Mouse (Mus musculus): ENCODE measurements at regions not wholly inside any gene's neighbourhood (a gene's known extent, or its start where the extent isn't known, plus 50 kb on each side); places are given as distances from the start of the nearest gene placed in this dataset.
A peak's percentile ranks its signal among the peaks of the same experiment; 100 is the strongest.

- DNase-seq (ENCODE audit: extremely low spot score, low read depth, low spot score) = no peak
Measured at GRCm38 (mm10) chr16:30769007-30769442, 169.5 kb downstream of the Fam43a start.

- no peak for DNase-seq (ENCODE audit: extremely low spot score, low read depth, low spot score)
Measured at GRCm38 (mm10) chr16:30769467-30769866, 169.9 kb downstream of the Fam43a start.

DNA sequence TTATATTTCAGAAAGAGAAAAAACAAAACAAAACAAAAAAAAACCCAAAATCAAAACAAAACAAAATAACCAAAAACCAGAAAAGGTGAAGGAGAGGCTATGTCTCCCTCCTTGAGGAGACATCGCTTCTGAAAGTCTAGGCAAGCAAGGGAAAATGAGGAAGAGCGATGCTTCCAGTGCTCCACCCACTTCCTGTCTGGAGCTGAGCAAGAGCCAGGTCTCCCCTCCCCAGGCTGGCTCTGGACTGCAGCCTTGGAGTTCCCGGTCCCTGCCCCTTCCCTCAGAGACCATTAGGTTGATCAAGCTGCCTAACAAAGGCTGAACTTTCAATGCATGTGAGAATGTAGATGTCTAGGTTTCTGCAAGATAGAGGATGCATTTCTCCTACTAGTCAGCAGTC lies 173.3 kb downstream of the Fam43a start:
- no peak for DNase-seq (ENCODE audit: extremely low spot score, low read depth, low spot score)

- DNase-seq (ENCODE audit: extremely low spot score, low read depth, low spot score) = peak; percentile 89
Measured at GRCm38 (mm10) chr16:30774951-30775661, 175.6 kb downstream of the Fam43a start.

DNA sequence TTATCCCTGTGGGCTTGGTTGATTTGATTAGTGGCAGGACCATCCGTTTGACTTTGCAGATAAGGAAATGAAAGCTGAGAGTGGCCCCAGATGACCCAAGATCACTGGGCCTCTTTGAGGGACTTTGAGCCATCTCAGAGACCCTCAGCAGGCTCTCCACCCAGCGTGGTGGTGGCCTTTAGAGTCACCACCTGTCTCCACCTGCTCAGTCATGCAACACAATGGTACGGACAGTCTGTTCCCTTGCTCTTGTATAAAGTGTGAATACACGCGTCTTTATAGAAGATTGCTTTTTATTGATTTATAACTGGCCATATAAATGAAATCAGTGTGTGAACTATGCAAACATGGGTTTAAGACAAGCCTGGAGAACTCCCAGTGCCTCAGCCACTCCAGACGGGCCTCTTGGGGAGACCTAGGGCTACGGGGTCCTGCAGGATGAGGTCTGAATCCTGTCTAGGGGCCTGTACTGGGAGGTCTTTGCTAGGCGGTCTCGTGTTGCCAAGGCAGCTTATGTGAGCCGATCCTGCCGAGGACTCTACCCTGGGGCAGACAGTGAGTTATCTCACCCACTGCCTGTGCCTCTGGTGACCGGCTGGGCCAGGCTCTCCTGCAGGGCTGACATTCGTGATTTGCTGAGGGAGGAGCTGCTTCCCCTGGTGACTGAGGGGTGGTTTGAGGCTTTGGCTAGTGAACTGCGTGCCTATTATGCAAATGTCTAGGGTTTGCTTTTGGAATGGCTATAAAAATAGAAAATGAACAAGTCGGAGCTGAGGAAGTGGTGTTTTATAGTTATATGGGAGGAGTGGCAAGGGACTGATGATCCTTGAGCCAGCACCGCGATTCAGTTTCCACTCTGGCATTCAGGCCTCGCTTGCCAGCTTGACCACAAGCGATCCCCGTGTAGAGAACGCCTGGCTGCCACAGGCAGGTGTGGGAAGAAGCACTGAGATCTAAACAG lies 176.5 kb downstream of the Fam43a start:
- DNase-seq (ENCODE audit: extremely low spot score, low read depth, low spot score) = no peak

- no peak for DNase-seq (ENCODE audit: extremely low spot score, low read depth, low spot score)
Measured at GRCm38 (mm10) chr16:30777416-30777815, 177.9 kb downstream of the Fam43a start.

GRCm38 (mm10) chr16:30778078-30778477 lies 178.6 kb downstream of the Fam43a start:
- DNase-seq (ENCODE audit: extremely low spot score, low read depth, low spot score) = no peak

GRCm38 (mm10) chr16:30778945-30779344 lies 179.4 kb downstream of the Fam43a start:
- DNase-seq (ENCODE audit: extremely low spot score, low read depth, low spot score) = no peak

DNA sequence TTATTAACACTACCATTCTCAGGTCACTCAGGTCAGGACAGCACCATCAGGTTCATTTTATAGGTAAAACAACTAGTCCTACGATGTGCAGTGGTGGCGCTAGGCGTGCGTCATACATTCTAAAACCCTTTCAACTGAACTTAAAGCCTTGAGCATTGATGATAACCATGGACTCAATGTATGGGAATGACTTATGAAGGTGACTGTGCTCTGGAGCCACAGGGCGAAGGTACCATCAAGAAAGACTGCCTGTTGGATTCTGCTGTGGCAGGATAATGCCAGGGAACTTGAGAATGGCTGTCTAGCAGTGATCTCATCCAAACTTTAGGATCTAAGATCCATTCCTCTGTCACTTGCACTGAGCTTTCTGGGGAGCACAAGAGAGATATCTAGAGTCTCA lies 184.7 kb downstream of the Fam43a start:
- DNase-seq (ENCODE audit: extremely low spot score, low read depth, low spot score) = no peak

GRCm38 (mm10) chr16:30784949-30785348 lies 185.4 kb downstream of the Fam43a start:
- no peak for DNase-seq (ENCODE audit: extremely low spot score, low read depth, low spot score)

DNA sequence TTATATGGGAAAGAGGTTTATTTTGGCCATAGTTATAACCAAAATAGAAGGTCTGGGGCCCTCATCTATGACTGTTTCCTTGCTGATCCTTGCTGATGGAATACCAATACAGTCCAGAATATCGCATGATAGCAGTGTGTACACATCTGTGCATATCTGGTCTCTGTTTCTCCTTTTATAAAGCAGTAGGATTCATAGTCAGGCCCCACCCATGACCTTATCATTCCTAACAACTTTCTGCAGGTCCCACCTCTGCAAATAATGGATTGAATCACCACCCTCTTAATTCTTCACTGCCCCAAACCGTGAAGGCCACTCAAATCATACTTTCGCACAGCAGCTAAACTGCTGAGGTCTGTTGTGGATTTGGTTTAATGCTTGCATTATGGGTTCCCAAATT lies 186.5 kb downstream of the Fam43a start:
- no peak for DNase-seq (ENCODE audit: extremely low spot score, low read depth, low spot score)

DNA sequence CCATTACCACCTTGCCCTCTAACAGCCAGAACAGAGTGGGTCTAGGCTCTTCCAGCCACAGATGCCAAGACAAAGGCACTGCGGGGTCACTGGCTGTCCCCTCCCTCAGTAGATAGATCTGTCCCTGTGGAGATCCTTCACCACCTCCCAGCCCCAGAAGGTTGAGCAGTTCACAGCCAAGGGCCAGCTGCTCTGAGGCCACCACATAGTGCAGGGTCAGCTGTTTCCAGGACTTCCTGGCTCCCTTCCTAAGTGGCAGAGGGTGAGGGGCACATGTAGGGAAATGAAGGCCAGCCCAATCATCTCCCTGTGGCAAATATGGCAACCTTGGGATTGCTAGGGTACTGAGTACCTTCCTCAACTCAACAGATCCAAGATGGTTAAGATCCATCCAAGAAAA lies 187.8 kb downstream of the Fam43a start:
- no peak for DNase-seq (ENCODE audit: extremely low spot score, low read depth, low spot score)

GRCm38 (mm10) chr16:30788321-30788781 lies 188.8 kb downstream of the Fam43a start:
- no peak for DNase-seq (ENCODE audit: extremely low spot score, low read depth, low spot score)

DNA sequence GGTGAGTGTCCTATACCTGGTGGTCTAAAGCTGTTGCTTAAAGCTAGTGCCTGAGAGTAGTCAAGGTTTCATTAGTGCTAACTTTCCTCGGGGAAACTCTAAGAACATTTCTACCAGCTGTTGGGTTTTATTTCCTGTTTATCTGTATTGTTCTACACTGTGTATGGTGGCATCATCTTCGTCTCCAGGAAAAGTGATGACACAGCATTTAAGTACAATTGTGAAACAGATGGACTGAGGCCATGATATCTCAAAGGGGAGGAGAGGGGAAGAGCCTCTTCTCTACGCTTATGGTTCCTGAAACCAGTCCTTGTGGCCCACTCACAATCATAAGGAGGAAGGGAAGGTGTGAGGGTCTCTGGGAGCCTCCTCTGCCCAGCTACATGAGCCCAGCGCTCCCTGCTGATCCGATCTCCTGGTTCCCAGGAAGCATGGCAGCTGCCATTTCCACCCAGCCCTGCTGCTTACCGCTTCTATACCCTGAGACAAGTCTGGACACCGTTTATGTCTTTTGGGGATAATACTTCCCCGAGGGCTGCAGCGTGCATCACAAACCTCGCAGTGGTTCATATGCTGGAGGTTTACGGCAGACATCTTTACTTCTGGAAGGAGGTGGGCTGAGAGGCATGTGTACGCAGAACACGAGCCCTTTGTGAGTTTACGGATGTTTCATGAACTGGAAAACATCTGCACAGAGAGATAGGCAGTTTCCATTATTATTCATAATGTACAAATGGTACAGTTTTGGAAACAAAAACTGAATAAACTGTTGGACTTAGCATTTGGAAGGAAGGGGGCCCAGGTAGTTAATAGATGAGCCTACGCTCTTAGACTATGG lies 189.6 kb downstream of the Fam43a start:
- no peak for DNase-seq (ENCODE audit: extremely low spot score, low read depth, low spot score)

DNA sequence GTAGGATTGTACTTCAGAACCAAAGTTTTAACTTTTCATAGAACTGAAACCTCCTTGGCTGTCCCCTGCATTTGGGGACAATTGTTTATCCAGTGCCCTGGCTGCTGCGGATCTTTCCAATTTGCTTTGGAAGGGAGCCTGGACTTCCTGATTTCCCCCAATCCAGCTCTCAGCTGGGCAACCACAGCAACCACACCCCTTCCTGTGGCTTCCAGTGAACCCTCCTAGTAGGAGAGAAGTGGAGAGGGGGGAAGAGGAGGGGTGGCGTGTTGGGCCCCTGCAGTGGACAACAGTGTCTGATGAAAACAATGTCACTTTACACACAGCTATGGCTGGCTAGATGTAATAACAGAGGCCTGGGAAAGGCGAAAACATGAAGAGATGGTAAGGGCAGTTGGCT lies 190.5 kb downstream of the Fam43a start:
- DNase-seq (ENCODE audit: extremely low spot score, low read depth, low spot score) = no peak

GRCm38 (mm10) chr16:30790551-30791001 lies 191.1 kb downstream of the Fam43a start:
- DNase-seq (ENCODE audit: extremely low spot score, low read depth, low spot score) = no peak

DNA sequence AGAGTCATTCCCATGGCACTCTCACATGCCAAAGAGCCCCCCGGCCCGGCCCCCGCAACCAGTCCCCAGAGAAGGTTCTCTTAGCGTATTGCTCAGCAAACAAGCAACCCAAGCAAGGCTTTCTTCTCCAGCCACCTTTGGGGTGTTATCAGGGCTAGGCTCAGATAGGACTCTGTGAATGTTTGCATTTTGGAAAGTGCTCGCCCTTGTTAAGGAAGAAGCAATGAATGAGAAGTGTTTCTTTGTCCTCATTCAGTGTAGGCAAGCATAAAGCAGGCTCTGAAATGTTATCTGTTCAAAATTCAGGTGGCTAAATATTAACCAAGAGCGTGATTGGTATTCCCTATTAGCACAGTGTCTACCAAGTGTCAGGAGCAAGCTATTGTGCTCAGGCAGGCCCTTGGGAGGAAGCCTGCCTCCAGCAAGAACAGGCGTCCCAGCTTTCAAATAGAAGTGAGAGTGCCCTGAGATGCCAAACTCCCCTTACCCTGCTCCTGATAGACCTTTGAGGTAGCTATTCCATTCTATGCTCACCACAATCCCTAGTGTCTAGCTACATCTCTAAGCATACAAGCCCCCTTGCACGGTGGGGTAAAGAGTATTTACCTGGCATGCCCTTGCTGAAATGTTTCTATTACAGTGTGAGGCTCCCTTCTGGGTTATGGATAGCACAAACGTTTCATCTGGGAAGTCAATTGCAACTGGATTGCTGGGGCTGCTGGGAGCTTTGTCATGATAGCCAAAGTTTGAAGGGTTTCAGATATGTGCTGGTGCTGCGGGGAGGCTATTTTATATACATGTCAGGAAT lies 191.7 kb downstream of the Fam43a start:
- no peak for DNase-seq (ENCODE audit: extremely low spot score, low read depth, low spot score)

GRCm38 (mm10) chr16:30792738-30793377 lies 193.3 kb downstream of the Fam43a start:
- DNase-seq (ENCODE audit: extremely low spot score, low read depth, low spot score) = no peak

DNA sequence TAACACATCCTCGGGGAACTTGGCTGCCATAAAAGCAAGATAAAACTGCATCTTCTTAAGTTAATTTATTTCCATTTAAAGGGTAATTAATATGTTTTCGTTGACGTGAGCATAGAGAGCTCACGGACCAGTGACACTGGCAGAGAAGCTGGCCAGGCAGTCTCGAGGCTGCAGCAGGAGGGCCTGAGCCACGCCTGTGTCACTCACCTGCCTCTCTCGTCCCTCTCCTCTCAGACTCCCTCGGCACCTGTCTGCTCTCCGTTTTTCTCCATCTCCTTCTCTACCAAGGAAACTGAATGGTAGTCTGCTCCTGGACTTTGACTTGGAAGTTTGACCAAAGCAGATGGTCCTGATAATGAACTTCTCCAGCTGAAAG lies 193.8 kb downstream of the Fam43a start:
- no peak for DNase-seq (ENCODE audit: extremely low spot score, low read depth, low spot score)

GRCm38 (mm10) chr16:30793856-30794255 lies 194.3 kb downstream of the Fam43a start:
- no peak for DNase-seq (ENCODE audit: extremely low spot score, low read depth, low spot score)

Measured in hindlimb bud, embryonic 11.5 days (tissue).